Mouse (Mus musculus): ENCODE measurements at regions not wholly inside any gene's neighbourhood (a gene's known extent, or its start where the extent isn't known, plus 50 kb on each side); places are given as distances from the start of the nearest gene placed in this dataset.

- 0 out of 2 replicates have a peak overlapping the region, but pooled peaks have one; percentile 1 for H3K4me3 ChIP-seq (ENCODE audit: insufficient read depth, low read length)
- no peaks in the 10 kb centered on the region for H3K4me1 ChIP-seq (ENCODE audit: control insufficient read depth, insufficient read depth, low read length)
- TF ChIP-seq CTCF (IDR thresholded peaks at IDR 0.05; ENCODE audit: low read depth, low read length) (no peak), POLR2A (IDR thresholded peaks at IDR 0.05; ENCODE audit: borderline replicate concordance, low read depth, low read length) (no peak)
- H3K27ac ChIP-seq (ENCODE audit: insufficient read depth, low read depth, low read length): no peak overlapping the region
Observed at GRCm38 (mm10) chr9:46388677-46389676, 69.2 kb upstream of the 4931429L15Rik start.

DNA sequence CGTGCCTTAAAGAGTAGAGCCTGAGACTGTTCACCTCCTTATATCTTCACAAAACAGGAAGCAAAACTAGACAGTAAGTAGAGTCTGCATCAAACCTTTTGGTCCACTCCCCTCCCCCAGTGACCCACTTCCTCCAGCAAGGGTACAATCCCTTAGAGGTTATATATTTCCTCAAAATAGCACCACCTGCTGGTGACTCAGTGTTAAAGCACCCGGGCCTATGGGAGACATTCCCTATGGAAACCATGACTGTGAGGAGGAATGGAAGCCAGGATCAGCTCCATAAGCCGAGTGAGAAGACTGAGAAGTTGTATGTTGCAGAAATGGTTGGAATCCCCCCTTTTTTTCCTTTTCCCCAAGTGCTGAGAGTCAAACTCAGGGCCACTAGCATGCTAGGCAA, 66.5 kb upstream of the 4931429L15Rik start:
- H3K4me1 ChIP-seq (ENCODE audit: control insufficient read depth, insufficient read depth, low read length): no peaks in the 10 kb centered on the region
- no peak overlapping the region for H3K4me3 ChIP-seq (ENCODE audit: insufficient read depth, low read length)
- no peak overlapping the region for H3K27ac ChIP-seq (ENCODE audit: insufficient read depth, low read depth, low read length)
- TF ChIP-seq CTCF (IDR thresholded peaks at IDR 0.05; ENCODE audit: low read depth, low read length): no peak
- TF ChIP-seq POLR2A (IDR thresholded peaks at IDR 0.05; ENCODE audit: borderline replicate concordance, low read depth, low read length): no peak

- no peak overlapping the region for H3K27ac ChIP-seq (ENCODE audit: insufficient read depth, low read depth, low read length)
- TF ChIP-seq CTCF (IDR thresholded peaks at IDR 0.05; ENCODE audit: low read depth, low read length): no peak
- TF ChIP-seq POLR2A (IDR thresholded peaks at IDR 0.05; ENCODE audit: borderline replicate concordance, low read depth, low read length): no peak
- H3K4me1 ChIP-seq (ENCODE audit: control insufficient read depth, insufficient read depth, low read length): no peaks in the 10 kb centered on the region
- H3K4me3 ChIP-seq (ENCODE audit: insufficient read depth, low read length): no peak overlapping the region
Observed at GRCm38 (mm10) chr9:46381342-46381741, 61.6 kb upstream of the 4931429L15Rik start.

GRCm38 (mm10) chr9:46379453-46379852, 59.7 kb upstream of the 4931429L15Rik start:
- Histone ChIP-seq H3K4me3 (ENCODE audit: insufficient read depth, low read length) (no peak overlapping the region), H3K4me1 (ENCODE audit: control insufficient read depth, insufficient read depth, low read length) (no peaks in the 10 kb centered on the region), H3K27ac (ENCODE audit: insufficient read depth, low read depth, low read length) (no peak overlapping the region)
- no peak for TF ChIP-seq CTCF (IDR thresholded peaks at IDR 0.05; ENCODE audit: low read depth, low read length)
- no peak for TF ChIP-seq POLR2A (IDR thresholded peaks at IDR 0.05; ENCODE audit: borderline replicate concordance, low read depth, low read length)

DNA sequence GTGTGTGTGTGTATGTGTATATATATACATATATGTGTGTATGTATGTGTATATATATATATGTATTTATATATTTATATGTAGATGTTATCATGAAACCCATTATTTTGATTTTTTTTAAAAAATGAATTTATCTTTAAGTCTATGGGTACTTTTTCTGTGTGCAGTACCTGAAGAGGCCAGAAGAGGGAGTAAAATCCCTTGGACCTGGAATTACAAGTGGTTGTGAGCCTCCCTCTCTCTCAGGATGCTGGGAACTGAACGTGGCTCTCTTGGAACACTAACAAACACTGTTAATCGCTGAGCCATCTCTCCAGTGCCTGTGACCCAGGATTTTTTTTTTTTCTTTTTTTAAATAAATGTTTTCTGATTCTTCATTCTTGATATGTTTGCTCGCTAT, 58.6 kb upstream of the 4931429L15Rik start:
- TF ChIP-seq CTCF (IDR thresholded peaks at IDR 0.05; ENCODE audit: low read depth, low read length): no peak
- TF ChIP-seq POLR2A (IDR thresholded peaks at IDR 0.05; ENCODE audit: borderline replicate concordance, low read depth, low read length): no peak
- Histone ChIP-seq H3K4me1 (ENCODE audit: control insufficient read depth, insufficient read depth, low read length) (no peaks in the 10 kb centered on the region), H3K4me3 (ENCODE audit: insufficient read depth, low read length) (no peak overlapping the region), H3K27ac (ENCODE audit: insufficient read depth, low read depth, low read length) (no peak overlapping the region)

All from bone marrow macrophage, adult 2 months (primary cell).